Mouse (Mus musculus) C2C12 (cell line): Measurements from ENCODE around the gene Chd9.

Experiments
- CTCF ChIP-seq: IDR thresholded peaks from one replicate; pipeline ENCODE4 v1.5.1; 2011; ENCODE audit not compliant: control insufficient read depth, insufficient read depth, insufficient read length
- FOSL1 ChIP-seq: IDR thresholded peaks from one replicate; pipeline ENCODE4 v1.8.0; 2011; ENCODE audit warnings: mild to moderate bottlenecking, low read length; ENCODE audit not compliant: poor library complexity, insufficient read depth, severe bottlenecking
- MAX ChIP-seq: IDR thresholded peaks from one replicate; pipeline ENCODE4 v1.6.1; 2011; ENCODE audit warnings: mild to moderate bottlenecking, control low read depth

DNA sequence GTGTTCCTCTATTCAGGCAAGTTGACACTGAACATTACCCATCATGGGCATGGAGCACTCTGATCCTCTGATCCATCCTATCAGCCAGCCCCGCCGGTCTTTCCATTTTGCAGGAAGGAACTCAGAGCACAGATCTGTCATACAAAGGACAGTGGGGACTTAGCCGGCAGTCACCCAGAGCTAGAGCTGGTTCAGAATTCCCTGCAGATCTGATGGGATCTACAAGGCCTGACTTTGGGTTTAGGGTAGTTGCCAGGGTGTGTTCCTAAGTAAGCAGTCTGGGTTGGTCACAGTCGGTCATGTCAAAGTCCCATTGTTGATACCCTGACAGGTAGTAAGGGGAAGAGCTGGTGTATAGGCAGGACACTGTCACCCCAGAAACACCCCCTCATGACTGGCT lies 39.8 kb downstream of the Chd9 start:
- TF ChIP-seq MAX: no peak
- TF ChIP-seq CTCF: no peak
- no peak for TF ChIP-seq FOSL1
